Mouse (Mus musculus): ENCODE results near the gene St8sia1. TPM values are rescaled to one million over a fixed set of nuclear protein-coding genes. Genes with fewer than 3 reads are reported as not detected.

Gene St8sia1
- total RNA-seq, 2 experiments from 2014 or later = 30.6 to 33.2 TPM

GRCm38 (mm10) chr6:142915464-142915863, 48.8 kb downstream of the St8sia1 start:
- DNase-seq (ENCODE audit: extremely low spot score in 1 of 2, low spot score in 1 of 2) = no peak

GRCm38 (mm10) chr6:142914676-142915075, 49.6 kb downstream of the St8sia1 start:
- DNase-seq (ENCODE audit: extremely low spot score in 1 of 2, low spot score in 1 of 2) = no peak

GRCm38 (mm10) chr6:142911263-142911662, 53.0 kb downstream of the St8sia1 start:
- DNase-seq (ENCODE audit: extremely low spot score in 1 of 2, low spot score in 1 of 2) = no peak

- DNase-seq (ENCODE audit: extremely low spot score in 1 of 2, low spot score in 1 of 2) = no peak
Observed at GRCm38 (mm10) chr6:142910721-142911120, 53.5 kb downstream of the St8sia1 start.

GRCm38 (mm10) chr6:142909771-142910105, 54.5 kb downstream of the St8sia1 start:
- no peak for DNase-seq (ENCODE audit: extremely low spot score in 1 of 2, low spot score in 1 of 2)

GRCm38 (mm10) chr6:142908911-142909770, 55.1 kb downstream of the St8sia1 start:
- DNase-seq (ENCODE audit: extremely low spot score in 1 of 2, low spot score in 1 of 2) = no peak

GRCm38 (mm10) chr6:142908412-142908811, 55.8 kb downstream of the St8sia1 start:
- no peak for DNase-seq (ENCODE audit: extremely low spot score in 1 of 2, low spot score in 1 of 2)

- DNase-seq (ENCODE audit: extremely low spot score in 1 of 2, low spot score in 1 of 2) = no peak
Observed at GRCm38 (mm10) chr6:142895371-142895770, 68.9 kb downstream of the St8sia1 start.

GRCm38 (mm10) chr6:142893716-142894115, 70.5 kb downstream of the St8sia1 start:
- DNase-seq (ENCODE audit: extremely low spot score in 1 of 2, low spot score in 1 of 2) = no peak

GRCm38 (mm10) chr6:142890321-142890720, 73.9 kb downstream of the St8sia1 start:
- no peak for DNase-seq (ENCODE audit: extremely low spot score in 1 of 2, low spot score in 1 of 2)

- no peak for DNase-seq (ENCODE audit: extremely low spot score in 1 of 2, low spot score in 1 of 2)
Observed at GRCm38 (mm10) chr6:142888970-142889740, 75.1 kb downstream of the St8sia1 start.

- no peak for DNase-seq (ENCODE audit: extremely low spot score in 1 of 2, low spot score in 1 of 2)
Observed at GRCm38 (mm10) chr6:142888346-142888745, 75.9 kb downstream of the St8sia1 start.

GRCm38 (mm10) chr6:142887375-142887774, 76.9 kb downstream of the St8sia1 start:
- DNase-seq (ENCODE audit: extremely low spot score in 1 of 2, low spot score in 1 of 2) = no peak

GRCm38 (mm10) chr6:142885364-142886154, 78.7 kb downstream of the St8sia1 start:
- no peak for DNase-seq (ENCODE audit: extremely low spot score in 1 of 2, low spot score in 1 of 2)

- no peak for DNase-seq (ENCODE audit: extremely low spot score in 1 of 2, low spot score in 1 of 2)
Observed at GRCm38 (mm10) chr6:142884128-142884527, 80.1 kb downstream of the St8sia1 start.

- DNase-seq (ENCODE audit: extremely low spot score in 1 of 2, low spot score in 1 of 2) = no peak
Observed at GRCm38 (mm10) chr6:142880849-142881470, 83.3 kb downstream of the St8sia1 start.

GRCm38 (mm10) chr6:142878744-142879701, 85.2 kb downstream of the St8sia1 start:
- DNase-seq (ENCODE audit: extremely low spot score in 1 of 2, low spot score in 1 of 2) = no peak

- no peak for DNase-seq (ENCODE audit: extremely low spot score in 1 of 2, low spot score in 1 of 2)
Observed at GRCm38 (mm10) chr6:142877221-142877620, 87.0 kb downstream of the St8sia1 start.

- DNase-seq (ENCODE audit: extremely low spot score in 1 of 2, low spot score in 1 of 2) = no peak
Observed at GRCm38 (mm10) chr6:142876279-142876899, 87.9 kb downstream of the St8sia1 start.

All from layer of hippocampus, postnatal 25 days (tissue).